Mouse (Mus musculus) left cerebral cortex, adult 18-20 months (tissue): Measurements from ENCODE around the gene Prrx2. TPM values are rescaled to one million over a fixed set of nuclear protein-coding genes. Genes with fewer than 3 reads are reported as not detected.
A peak's percentile ranks its signal among the peaks of the same experiment; 100 is the strongest.

Source experiments
- DNase-seq, 2 experiments: peaks; one replicate each; pipeline ENCODE4 v3.0.0; 2021 to 2022; ENCODE audit warnings: low spot score in 2 of 2, mixed read lengths in 1 of 2
- long read RNA-seq, 2 experiments: library from polyadenylated mRNA; stranded (forward); transcript quantifications; one replicate each; pipeline ENCODE4 v2.0.0; 2021
- total RNA-seq, 2 experiments: library from RNA; stranded (reverse); gene quantifications; 2 replicates each; pipeline ENCODE4 v1.2.3; 2021

Prrx2 gene
- total RNA-seq, result 1 to 10 TPM; 2.1 to 2.8 TPM
- long read RNA-seq, experiment 1, partial matches to known transcripts, result 1 of 6 reads
- long read RNA-seq, experiment 1, other reads (novel, unspliced or antisense), result 1 of 6 reads
- long read RNA-seq, experiment 2, transcript Prrx2-201 (4 exons, 1,441 nt), result major isoform, 5 of 5 reads
- long read RNA-seq, experiment 2, partial matches to known transcripts, result 0 of 5 reads
- long read RNA-seq, experiment 2, other reads (novel, unspliced or antisense), result 0 of 5 reads

GRCm38 (mm10) chr2:30834373-30835022 lies at the start of gene Prrx2:
TSS of gene Prrx2 (plus strand) at chr2:30834972.
- DNase-seq, result no peak

DNA sequence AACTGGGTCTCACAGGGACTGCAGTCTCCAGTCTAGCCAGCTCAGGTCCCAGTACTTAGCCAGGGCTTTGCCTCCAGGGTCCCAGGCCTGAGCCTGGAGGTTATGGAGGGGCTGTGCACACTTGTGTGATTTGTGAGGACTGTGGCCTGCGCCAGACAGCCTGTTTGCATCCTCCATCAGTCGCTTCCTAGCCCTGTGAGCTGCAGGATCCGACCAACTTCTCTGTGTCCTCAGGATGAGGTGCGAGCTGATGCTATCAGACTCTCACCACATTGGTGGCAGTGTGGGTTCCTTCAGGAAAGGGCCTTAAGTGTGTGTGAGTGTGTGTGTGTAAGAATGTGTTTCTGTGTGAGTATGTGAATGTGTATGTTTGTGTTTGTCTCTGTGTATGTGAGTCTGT lies 47.3 kb upstream of the Prrx2 start:
- no peak for DNase-seq

GRCm38 (mm10) chr2:30792061-30792460 lies 42.7 kb upstream of the Prrx2 start:
- DNase-seq, result no peak

- peak; percentile 98 to 99 for DNase-seq
These were observed 40.3 kb upstream of the Prrx2 start for GRCm38 (mm10) chr2:30794179-30795108.

DNA sequence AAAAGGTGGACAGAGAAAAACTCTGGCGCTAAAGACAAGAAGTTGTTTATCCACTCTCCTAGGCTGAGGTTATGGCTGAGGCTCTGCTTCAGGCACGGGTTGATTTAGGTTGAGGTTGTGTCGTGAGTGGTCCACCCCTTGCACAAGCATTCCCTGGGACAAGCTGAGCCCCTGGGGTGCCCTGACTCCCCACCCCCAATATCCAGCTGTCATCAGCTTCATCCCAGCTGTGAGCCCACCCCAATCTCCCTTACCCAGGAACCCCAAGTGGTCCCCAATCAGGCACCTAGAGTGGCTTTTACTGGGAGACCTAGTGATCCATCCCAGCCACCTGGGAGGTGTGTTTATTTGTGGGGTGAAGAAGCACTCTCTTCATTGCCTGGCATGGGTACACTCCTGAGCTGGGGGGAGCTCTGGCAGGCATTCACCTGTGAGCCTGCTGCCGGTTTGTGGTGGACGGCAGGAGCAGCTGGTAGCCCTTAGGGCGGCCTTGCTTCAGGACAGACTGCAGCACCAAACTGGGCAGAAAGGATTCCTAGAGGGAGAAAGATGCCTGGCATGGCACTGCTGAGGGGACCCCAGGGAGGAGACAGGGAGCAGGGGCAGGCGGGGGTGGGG lies 39.4 kb upstream of the Prrx2 start:
- no peak for DNase-seq

GRCm38 (mm10) chr2:30795889-30796275 lies 38.9 kb upstream of the Prrx2 start:
- DNase-seq, result no peak

DNA sequence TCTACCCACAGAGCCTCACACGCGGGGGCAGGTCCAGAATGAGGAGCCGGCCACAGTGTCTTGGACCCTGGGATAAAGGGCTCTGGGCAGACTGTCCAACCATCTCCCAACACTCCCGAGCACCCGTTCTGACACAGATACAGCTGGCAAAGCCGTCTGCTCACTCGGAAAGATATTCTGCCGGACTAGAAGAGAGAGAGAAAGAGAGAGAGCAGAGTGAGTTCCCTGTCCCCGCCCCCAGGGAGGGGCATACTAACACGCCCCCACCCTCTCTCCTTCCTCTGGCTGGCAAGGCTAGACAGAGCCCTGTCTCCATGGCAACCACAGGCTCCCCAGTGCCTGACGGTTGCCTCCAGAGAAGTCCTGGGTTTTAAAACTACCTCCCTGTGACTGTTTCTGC lies 38.4 kb upstream of the Prrx2 start:
- peak; percentile 87 to 89 for DNase-seq

DNA sequence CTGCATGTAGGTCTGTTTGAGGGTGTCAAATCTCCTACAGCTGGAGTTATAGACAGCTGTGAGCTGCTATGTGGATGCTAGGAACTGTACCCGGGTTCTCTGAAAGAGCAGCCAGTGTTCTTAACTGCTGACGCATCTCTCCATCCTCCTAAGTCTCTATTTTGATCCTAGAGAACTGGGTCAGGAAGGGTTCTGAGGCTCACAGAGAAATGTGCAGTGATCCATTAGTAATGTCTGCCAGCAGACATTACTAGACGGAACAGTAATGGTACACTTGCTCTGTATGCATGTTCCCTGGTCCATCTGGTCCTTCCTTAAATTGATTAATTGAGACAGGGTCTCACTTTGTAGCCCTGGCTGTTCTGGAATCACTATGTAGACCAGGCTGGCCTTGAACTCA lies 35.3 kb upstream of the Prrx2 start:
- no peak for DNase-seq

DNA sequence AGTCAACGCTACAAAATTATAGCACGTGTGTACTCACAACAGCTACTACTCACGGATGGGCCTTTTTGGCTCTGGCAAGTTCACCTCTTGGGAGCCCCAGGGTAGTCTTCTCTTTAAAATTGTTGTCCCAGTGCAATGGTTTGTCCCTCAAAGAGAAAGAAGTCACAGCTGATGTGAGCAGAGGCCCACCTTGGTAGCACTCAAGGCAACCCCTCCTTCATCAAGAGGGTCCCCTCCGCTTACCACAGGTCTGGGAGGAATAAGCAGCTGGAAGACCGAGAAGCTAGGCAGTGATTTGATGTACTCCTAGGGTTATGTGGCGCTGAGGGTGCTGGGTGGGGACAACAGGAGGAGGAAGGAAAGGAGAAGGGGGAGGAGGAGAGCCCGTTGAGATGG lies 34.1 kb upstream of the Prrx2 start:
- no peak for DNase-seq

DNA sequence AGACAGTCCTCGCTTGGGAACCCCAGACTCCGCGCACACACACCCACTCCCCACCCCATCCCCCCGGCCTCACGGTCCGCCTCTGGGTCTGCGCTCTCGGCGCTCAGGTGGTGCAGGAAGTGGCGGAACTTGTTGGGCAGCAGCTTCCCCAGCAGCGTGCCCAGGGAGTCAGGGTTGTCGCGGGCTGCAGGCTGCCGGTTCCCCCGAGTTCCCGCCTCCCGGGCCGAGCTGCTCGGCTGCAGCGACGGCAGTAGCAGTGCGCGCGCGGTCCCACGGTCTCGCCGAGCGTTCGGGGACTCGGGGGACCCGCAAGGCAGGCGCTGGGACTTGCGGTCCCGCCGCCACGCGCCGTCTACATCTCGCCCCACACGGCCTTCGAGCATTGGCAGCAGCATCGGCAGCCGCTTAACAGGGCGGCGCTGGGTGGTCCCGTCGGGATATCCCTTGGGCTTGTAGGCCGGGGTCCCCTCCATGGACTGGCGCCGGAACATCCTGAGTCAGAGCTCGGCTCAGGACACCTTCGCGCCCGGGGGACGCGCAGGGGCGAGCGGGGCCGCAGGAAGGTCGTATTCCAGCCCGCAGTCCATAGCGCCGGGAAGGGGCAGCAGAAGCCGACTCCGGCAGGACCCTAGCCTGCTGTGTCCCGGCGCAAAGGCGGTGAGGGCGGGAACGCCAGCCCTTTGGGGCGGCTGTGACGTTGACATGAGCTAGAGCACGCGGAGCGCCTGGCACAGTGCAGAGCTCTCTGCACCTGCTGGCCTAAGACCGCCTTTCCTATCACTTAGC lies 33.5 kb upstream of the Prrx2 start:
- DNase-seq, result peak; percentile 33 to 40

- no peak for DNase-seq
These were observed 31.2 kb upstream of the Prrx2 start, which contains the start of gene 1700001O22Rik for GRCm38 (mm10) chr2:30803604-30804003. TSS of gene 1700001O22Rik (minus strand) at chr2:30803661.

DNA sequence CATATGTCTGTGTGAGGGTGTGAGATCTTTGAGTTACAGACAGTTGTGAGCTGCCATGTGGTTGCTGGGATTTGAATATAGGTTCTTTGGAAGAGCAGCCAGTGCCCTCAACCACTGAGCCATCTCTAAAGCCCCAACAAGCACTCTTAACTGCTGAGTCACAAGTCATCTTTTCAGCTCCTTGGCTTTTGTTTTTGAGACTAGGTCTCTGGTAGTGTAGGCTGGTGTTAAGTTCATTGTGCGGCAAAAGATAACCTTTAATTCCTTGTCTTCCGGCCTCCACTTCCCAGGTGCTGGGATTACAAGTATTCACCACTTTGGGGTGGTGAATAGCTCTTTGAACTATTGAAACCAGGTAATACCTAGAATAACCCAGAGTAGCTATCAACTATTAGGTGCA lies 28.8 kb upstream of the Prrx2 start:
- no peak for DNase-seq

DNA sequence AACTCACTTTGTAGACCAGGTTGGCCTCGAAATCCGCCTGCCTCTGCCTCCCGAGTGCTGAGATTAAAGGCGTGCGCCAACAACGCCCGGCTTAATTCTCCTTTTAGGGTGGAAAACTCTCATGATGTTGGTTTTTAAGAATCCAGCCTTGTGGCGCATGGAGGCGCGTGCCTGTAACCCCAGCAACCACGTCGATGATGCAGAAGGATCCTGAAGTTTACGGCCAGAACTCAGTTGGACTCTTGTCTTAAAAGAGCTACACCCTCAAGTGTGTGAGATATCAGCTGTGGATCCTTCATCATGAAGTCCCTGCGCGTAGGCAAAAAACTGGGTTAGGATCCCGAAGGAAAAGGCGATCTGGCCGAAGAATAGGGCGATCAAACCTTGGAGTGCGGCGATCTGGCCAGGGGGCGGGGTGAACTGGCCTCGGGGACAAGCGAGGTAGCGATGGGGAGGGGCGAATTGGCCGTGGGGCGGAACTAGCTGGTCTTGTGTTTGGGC lies 27.6 kb upstream of the Prrx2 start:
- DNase-seq, result no peak

GRCm38 (mm10) chr2:30807648-30808295 lies 27.0 kb upstream of the Prrx2 start, which contains the start of gene Ntmt1:
TSS of gene Ntmt1 (plus strand) at chr2:30807826.
- peak; percentile 97 to 99 for DNase-seq

- DNase-seq, result no peak
These were observed 26.5 kb upstream of the Prrx2 start for GRCm38 (mm10) chr2:30808296-30808655.

- no peak for DNase-seq
These were observed 25.3 kb upstream of the Prrx2 start for GRCm38 (mm10) chr2:30809503-30809902.

DNA sequence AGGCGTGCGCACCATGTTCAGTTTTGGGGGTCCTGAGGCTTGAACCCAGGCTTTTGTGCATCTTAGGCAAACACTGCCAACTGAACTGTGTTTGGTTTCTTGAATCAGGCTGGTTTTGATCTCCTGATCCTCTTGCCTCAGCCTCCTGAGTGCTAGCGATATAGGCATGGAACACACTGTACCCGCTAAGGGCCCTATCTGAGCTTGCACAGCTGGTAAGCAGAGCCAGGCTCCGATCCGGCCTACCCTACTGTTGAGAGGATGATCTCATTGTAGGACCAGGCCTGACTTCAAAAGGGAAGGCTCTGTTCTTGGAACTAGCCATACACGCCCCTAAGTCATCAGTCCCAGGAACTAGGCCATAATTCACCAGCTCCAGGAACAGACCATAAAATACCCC lies 24.2 kb upstream of the Prrx2 start:
- no peak for DNase-seq

DNA sequence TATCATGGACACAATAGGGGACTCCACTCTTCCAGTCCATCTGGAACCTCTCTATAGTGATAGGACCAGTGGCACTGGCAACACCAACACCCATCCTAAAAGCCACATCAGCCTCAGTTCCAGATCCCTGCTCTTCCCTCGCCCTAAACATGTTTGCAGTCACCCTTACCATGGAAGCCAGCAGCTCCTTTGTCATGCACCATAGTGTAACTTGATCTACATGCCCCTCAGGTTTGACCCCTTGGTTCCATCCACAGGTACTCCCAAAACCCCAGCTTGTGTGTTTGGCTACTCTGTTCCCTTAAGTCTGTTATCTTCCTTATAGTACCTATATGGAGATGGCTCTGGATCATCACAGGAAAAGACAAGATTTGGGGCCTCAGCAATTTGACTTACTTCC lies 18.4 kb upstream of the Prrx2 start:
- DNase-seq, result no peak

- DNase-seq, result no peak
These were observed 14.9 kb upstream of the Prrx2 start for GRCm38 (mm10) chr2:30819873-30820272.

- no peak for DNase-seq
These were observed 13.7 kb upstream of the Prrx2 start for GRCm38 (mm10) chr2:30821073-30821472.
